Mouse (Mus musculus) liver, embryonic 14 days (tissue): Measurements from ENCODE around the gene Gm29866. TPM values are rescaled to one million over a fixed set of nuclear protein-coding genes. Genes with fewer than 3 reads are reported as not detected.

Source experiments
- polyA plus RNA-seq: library from polyadenylated mRNA; depleted of rRNA; stranded (reverse); fragments of >200 nt; gene quantifications from 2 replicates; pipeline ENCODE4 v1.2.3, GENCODE M21; 2012; rRNA removed

The Gm29866 gene
- polyA plus RNA-seq: not detected in 2 replicates

DNA sequence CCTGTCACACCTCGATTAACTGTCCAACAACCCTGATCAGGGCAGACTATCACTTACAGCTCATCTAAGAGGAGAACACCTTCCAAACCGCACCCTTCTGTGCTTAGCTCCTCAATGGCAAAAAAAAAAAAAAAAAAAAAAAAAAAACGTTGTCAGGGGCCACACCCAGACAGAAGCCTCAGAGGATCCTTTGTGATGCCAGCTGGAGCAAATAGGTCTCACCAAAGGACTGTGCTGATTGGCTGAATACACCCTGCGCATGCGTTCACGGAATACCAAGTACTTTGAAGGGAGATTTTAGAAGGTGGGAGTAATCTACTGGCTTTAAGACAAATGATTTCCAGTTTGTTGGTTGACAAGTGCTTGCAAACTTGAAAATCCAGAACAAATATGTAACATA, at the start of gene Gm29866:
Gene Gm29866, minus strand, starts transcription at position 101 of the 400 bp plus-strand sequence.

Other genes starting within 250 kb of the Gm29866 start
- gene Gm20909, start 170.9 kb upstream of the Gm29866 start, polyA plus RNA-seq: not detected in 2 replicates
- gene Gm20865, start 247.9 kb upstream of the Gm29866 start, polyA plus RNA-seq: not detected in 2 replicates